Mouse (Mus musculus): ENCODE results near the gene Prpf4. TPM values are rescaled to one million over a fixed set of nuclear protein-coding genes. Genes with fewer than 3 reads are reported as not detected.

Prpf4 gene
- polyA plus RNA-seq (2015; fragmentation: Nextera tagmentation; extraction: Ambion mirVana) = 14.3 and 15.9 TPM in 2 replicates

DNA sequence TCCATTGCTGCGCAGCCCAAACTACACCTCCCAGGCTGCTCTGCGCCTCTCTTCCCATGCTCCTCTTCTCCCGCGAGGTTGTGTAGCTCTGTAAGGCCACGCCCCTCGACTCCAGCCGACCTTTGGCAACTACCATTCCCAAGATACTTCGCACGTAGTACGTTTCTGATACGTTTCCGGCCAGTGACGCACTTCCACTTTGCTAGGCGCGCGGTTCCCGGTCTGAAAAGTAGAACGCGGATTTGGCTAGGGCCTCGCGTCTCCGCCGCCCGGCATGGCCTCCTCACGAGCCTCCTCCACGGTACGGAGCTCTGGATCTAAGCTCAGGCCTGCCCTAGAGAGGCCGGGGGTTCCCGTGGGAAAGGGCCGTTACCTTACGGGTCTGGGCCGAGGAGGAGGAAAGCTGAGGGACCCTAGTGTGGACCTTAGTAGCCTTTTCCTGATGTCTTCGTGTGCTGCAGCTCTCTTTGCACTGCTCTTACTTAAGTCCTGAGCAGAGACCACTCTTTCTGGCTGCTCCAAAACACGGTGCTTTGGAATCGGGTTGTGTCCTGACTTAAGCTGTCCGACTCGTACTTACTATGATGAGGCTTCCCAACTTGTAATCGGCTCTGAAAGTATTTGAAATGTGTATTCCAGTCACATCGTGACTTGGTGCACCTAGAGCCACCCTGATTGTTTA is at the start of gene Prpf4, which contains the start of gene Cdc26:
Gene Prpf4 (plus strand): TSS at position 197 of the 682 bp plus-strand sequence.
Gene Cdc26 (minus strand): TSS at position 42 of the 682 bp plus-strand sequence.
- peak; percentile 99 for ATAC-seq
- under 1% methylated on average over 39 of the region's 39 CpGs for WGBS
- Histone ChIP-seq H3K4me1 (ENCODE audit: control insufficient read depth, insufficient read depth, low read length) (peaks cover 18% of the 10 kb centered on the region), H3K27ac (ENCODE audit: low read length) (peak within 1 kb of the TSS; percentile 88), H3K27me3 (replicated peaks; ENCODE audit: control insufficient read depth, insufficient read depth, low read length) (no peaks in the 10 kb centered on the region), H3K4me3 (ENCODE audit: low read length) (peak within 1 kb of the TSS; percentile 70), H3K4me2 (ENCODE audit: low read depth, low read length) (peak within 1 kb of the TSS; percentile 79), H3K9ac (ENCODE audit: low read depth, low read length) (peak within 1 kb of the TSS; percentile 90), H3K36me3 (ENCODE audit: control insufficient read depth, insufficient read depth, low read length) (peaks cover 8% of the 10 kb centered on the region), H3K9me3 (ENCODE audit: control insufficient read depth, low read length) (no peaks in the 10 kb centered on the region)

DNA sequence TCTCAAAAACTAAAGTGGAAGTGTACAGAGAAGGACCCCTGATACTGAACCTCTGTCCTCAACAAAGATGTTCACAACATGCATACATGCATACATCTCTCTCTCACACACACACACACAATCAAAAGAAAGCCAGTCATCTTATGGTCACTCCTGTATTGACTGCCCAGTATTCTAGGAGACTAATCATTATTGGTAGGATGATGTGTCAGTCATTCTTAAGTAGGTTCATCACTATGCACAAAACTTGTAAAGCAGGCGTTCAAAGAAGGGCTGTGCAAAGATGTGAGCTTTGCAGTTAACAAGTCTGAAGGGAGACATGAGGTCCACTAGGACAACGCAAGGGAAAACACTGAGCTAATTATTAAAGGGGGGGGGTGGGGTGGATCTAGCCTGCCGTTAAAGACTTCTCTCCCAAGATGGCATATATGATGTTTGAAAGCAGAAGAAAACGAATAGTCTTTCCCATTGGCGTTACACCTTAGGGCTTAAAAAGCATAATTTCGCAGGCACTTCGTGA is 49.3 kb upstream of the Prpf4 start:
- no peaks in the 10 kb centered on the region for H3K9me3 ChIP-seq (ENCODE audit: control insufficient read depth, low read length)
- ATAC-seq = no peak
- H3K27ac ChIP-seq (ENCODE audit: low read length) = peak overlapping the region; percentile 83; the same call in 1 of the 2 replicates
- peak overlapping the region; percentile 80 for H3K4me3 ChIP-seq (ENCODE audit: low read length)
- H3K4me1 ChIP-seq (ENCODE audit: control insufficient read depth, insufficient read depth, low read length) = peaks cover 8% of the 10 kb centered on the region
- H3K27me3 ChIP-seq (replicated peaks; ENCODE audit: control insufficient read depth, insufficient read depth, low read length) = no peaks in the 10 kb centered on the region
- no peaks in the 10 kb centered on the region for H3K36me3 ChIP-seq (ENCODE audit: control insufficient read depth, insufficient read depth, low read length)
- WGBS = 37% methylated on average over 7 of the region's 7 CpGs
- peak overlapping the region; percentile 66 for H3K4me2 ChIP-seq (ENCODE audit: low read depth, low read length)
- peak overlapping the region; percentile 81 for H3K9ac ChIP-seq (ENCODE audit: low read depth, low read length)

DNA sequence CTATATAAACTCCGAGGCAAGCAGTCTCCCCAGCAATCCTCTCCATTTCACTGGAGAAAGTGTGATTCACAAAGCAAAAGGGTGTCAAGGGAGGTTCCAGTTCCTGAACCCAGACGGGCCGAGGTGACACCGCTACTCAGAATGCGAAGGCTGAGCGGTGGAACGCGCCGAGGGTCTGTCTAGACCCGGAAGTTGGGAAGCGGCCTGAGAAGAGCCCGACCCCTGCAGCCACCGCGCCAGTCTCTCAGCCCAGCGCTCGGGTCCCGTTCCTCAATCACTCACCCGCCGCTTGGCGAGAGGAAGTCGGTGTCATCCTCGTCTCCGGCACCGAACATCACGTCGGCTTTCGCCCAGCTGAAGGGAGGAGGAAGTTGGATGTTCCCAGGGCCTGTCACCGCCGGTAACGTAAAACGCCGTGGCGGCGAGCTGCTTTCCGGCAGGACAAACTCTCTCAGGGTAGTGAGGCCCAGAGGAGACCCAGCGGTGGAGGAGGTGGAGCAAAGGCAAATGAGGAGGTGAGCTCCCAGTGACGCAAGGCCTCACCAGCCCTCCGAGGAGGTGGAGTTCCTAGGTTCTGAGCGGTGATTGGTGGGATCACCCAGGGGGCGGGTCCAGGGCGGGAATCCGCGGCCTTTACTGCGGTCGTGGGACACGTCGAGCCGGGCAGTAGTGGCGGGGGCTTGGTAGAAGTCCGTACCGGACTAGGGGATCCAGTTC is 48.4 kb upstream of the Prpf4 start, which contains the start of the genes Fkbp15 and Slc31a1:
Gene Fkbp15 (minus strand): TSS at position 461 of the 717 bp plus-strand sequence.
Gene Slc31a1 (plus strand): TSS at position 640 of the 717 bp plus-strand sequence.
- peak; percentile 100 for ATAC-seq
- peaks cover 10% of the 10 kb centered on the region for H3K4me1 ChIP-seq (ENCODE audit: control insufficient read depth, insufficient read depth, low read length)
- under 1% methylated on average over 51 of the region's 51 CpGs for WGBS
- peak within 1 kb of the TSS; percentile 81 for H3K9ac ChIP-seq (ENCODE audit: low read depth, low read length)
- H3K36me3 ChIP-seq (ENCODE audit: control insufficient read depth, insufficient read depth, low read length) = no peaks in the 10 kb centered on the region
- no peaks in the 10 kb centered on the region for H3K9me3 ChIP-seq (ENCODE audit: control insufficient read depth, low read length)
- H3K27ac ChIP-seq (ENCODE audit: low read length) = peak within 1 kb of the TSS; percentile 83
- no peaks in the 10 kb centered on the region for H3K27me3 ChIP-seq (replicated peaks; ENCODE audit: control insufficient read depth, insufficient read depth, low read length)
- H3K4me3 ChIP-seq (ENCODE audit: low read length) = peak within 1 kb of the TSS; percentile 80
- peak within 1 kb of the TSS; percentile 67 for H3K4me2 ChIP-seq (ENCODE audit: low read depth, low read length)

DNA sequence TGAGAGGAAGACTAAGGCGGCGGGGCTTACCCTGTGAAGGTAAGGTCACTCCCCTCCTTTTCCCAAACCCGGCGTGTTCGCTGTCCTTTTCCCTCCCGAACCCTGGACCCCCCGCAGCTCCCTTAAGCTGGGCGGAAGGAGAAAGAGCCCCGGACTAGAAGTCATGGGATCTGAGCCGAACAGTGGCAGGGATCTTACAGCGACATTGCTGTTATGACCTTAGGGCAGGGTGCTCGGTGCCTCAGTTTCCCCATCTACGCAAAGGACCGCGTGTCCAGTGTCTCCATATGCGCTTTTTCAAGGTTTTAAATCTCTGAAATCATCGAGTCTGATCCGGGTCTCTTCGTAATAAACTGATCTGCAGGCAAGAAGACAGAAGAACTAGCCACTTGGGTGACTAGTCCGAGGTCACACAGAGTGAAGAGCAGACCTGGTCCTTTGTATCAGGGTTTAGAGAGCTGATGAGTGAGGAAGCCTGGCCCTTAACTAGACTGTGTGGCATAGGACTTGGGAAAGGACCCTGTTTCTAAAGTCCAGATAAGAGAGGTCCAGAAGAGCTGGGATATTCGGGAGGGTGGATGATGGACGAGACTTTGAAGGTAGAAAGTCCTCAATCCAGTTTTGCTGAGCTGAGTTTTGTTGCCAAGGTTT is 47.7 kb upstream of the Prpf4 start:
- peak overlapping the region; percentile 67 for H3K4me2 ChIP-seq (ENCODE audit: low read depth, low read length)
- peaks cover 10% of the 10 kb centered on the region for H3K4me1 ChIP-seq (ENCODE audit: control insufficient read depth, insufficient read depth, low read length)
- peak overlapping the region; percentile 78 for H3K9ac ChIP-seq (ENCODE audit: low read depth, low read length)
- peak overlapping the region; percentile 74 for H3K27ac ChIP-seq (ENCODE audit: low read length)
- no peaks in the 10 kb centered on the region for H3K9me3 ChIP-seq (ENCODE audit: control insufficient read depth, low read length)
- no peaks in the 10 kb centered on the region for H3K36me3 ChIP-seq (ENCODE audit: control insufficient read depth, insufficient read depth, low read length)
- peak overlapping the region; percentile 80 for H3K4me3 ChIP-seq (ENCODE audit: low read length)
- ATAC-seq = peak; percentile 68
- no peaks in the 10 kb centered on the region for H3K27me3 ChIP-seq (replicated peaks; ENCODE audit: control insufficient read depth, insufficient read depth, low read length)
- under 1% methylated on average over 22 of the region's 22 CpGs for WGBS

DNA sequence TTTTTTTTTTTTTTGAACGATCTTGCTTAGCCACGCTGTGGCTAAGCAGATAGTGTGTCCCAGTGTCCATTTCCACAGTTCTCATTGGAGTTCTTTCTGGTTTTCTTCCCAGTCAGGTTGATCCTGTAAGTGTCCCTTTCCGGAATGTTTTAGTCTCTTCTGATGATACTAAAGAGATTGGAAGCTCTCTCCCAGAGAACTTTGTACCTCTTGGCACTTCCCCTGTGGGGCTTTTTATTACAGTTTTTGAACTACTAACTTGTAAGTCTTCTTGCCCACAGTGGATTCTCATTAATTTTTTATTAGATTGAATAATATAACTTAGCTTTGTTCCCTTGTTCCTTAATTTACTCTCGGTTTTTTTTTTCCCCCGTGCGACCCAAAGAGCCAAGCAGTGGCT is 47.0 kb upstream of the Prpf4 start:
- H3K4me1 ChIP-seq (ENCODE audit: control insufficient read depth, insufficient read depth, low read length) = peaks cover 10% of the 10 kb centered on the region
- H3K4me2 ChIP-seq (ENCODE audit: low read depth, low read length) = peak overlapping the region; percentile 67
- no peak for ATAC-seq
- peak overlapping the region; percentile 74; the same call in 1 of the 2 replicates for H3K27ac ChIP-seq (ENCODE audit: low read length)
- no peaks in the 10 kb centered on the region for H3K36me3 ChIP-seq (ENCODE audit: control insufficient read depth, insufficient read depth, low read length)
- peak overlapping the region; percentile 78 for H3K9ac ChIP-seq (ENCODE audit: low read depth, low read length)
- 33% methylated on average over 6 of the region's 6 CpGs for WGBS
- peak overlapping the region; percentile 80 for H3K4me3 ChIP-seq (ENCODE audit: low read length)
- H3K27me3 ChIP-seq (replicated peaks; ENCODE audit: control insufficient read depth, insufficient read depth, low read length) = no peaks in the 10 kb centered on the region
- no peaks in the 10 kb centered on the region for H3K9me3 ChIP-seq (ENCODE audit: control insufficient read depth, low read length)

DNA sequence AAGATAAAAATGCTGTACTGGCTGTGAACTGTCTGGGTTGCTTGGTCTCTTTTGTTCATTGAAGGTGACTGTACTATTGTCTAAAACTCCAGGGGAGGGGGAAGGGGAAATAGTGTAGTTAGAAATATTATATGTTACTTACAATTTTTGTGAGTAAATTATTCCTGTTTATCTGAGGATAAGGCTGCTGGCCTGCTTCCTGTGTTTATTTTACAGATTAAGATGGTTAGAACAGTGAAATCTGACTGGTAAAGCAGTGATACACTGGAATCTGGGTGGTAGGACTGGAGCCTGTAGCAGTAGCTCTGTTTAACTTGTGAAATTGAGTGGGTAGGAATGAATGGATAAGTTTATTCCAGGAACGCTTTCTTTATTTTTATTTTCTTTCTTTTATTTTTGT is 46.6 kb upstream of the Prpf4 start:
- 73% methylated on average over 1 of the region's 1 CpGs for WGBS
- no peaks in the 10 kb centered on the region for H3K36me3 ChIP-seq (ENCODE audit: control insufficient read depth, insufficient read depth, low read length)
- ATAC-seq = no peak
- H3K9me3 ChIP-seq (ENCODE audit: control insufficient read depth, low read length) = no peaks in the 10 kb centered on the region
- H3K4me3 ChIP-seq (ENCODE audit: low read length) = peak overlapping the region; percentile 80
- peak overlapping the region; percentile 67 for H3K4me2 ChIP-seq (ENCODE audit: low read depth, low read length)
- peak overlapping the region; percentile 78; the same call in 1 of the 2 replicates for H3K9ac ChIP-seq (ENCODE audit: low read depth, low read length)
- H3K4me1 ChIP-seq (ENCODE audit: control insufficient read depth, insufficient read depth, low read length) = peaks cover 10% of the 10 kb centered on the region
- 0 out of 2 replicates have a peak overlapping the region, but pooled peaks have one; percentile 74 for H3K27ac ChIP-seq (ENCODE audit: low read length)
- H3K27me3 ChIP-seq (replicated peaks; ENCODE audit: control insufficient read depth, insufficient read depth, low read length) = no peaks in the 10 kb centered on the region

DNA sequence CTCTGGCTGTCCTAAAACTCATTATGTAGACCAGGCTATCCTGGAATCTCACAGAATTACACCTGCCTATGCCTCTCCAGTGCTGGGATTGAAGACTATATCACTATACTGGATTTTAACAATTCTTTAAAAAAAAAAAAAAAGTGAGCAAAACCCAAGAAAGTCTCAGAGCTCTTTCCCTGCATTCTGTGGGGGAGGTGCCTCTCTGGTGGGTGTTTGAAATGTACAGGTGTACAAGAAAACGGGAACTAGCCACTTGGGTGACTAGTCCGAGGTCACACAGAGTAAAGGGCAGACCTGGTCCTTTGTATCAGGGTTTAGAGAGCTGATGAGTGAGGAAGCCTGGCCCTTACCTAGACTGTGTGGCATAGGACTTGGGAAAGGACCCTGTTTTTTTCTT is 46.2 kb upstream of the Prpf4 start:
- ATAC-seq = no peak
- Histone ChIP-seq H3K36me3 (ENCODE audit: control insufficient read depth, insufficient read depth, low read length) (no peaks in the 10 kb centered on the region), H3K27me3 (replicated peaks; ENCODE audit: control insufficient read depth, insufficient read depth, low read length) (no peaks in the 10 kb centered on the region), H3K4me3 (ENCODE audit: low read length) (no peak overlapping the region), H3K4me2 (ENCODE audit: low read depth, low read length) (no peak overlapping the region), H3K27ac (ENCODE audit: low read length) (no peak overlapping the region), H3K4me1 (ENCODE audit: control insufficient read depth, insufficient read depth, low read length) (peaks cover 12% of the 10 kb centered on the region), H3K9me3 (ENCODE audit: control insufficient read depth, low read length) (no peaks in the 10 kb centered on the region), H3K9ac (ENCODE audit: low read depth, low read length) (no peak overlapping the region)
- WGBS = 74% methylated on average over 2 of the region's 2 CpGs

DNA sequence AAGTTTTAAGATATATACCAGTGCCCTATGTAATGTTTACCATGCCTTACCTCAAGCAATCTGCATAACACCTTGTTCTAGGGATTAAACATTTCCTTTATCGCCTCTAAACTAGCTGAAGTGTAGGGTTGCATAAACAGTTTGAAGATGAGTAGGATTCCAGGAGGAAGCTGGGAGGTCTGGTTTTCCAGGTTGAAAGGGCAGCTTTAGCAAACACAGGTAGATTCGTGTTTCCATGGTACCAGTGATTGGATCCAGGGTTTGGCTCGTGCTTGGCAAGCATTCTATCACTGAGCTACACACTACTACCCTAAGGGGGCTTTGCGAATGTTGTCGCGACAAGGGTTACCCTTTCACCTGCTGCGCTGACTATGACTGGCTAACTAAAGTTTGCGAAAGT is 44.3 kb upstream of the Prpf4 start:
- ATAC-seq = no peak
- H3K27ac ChIP-seq (ENCODE audit: low read length) = 0 out of 2 replicates have a peak overlapping the region, but pooled peaks have one; percentile 2
- H3K4me1 ChIP-seq (ENCODE audit: control insufficient read depth, insufficient read depth, low read length) = peaks cover 15% of the 10 kb centered on the region
- no peak overlapping the region for H3K9ac ChIP-seq (ENCODE audit: low read depth, low read length)
- H3K4me2 ChIP-seq (ENCODE audit: low read depth, low read length) = no peak overlapping the region
- no peaks in the 10 kb centered on the region for H3K36me3 ChIP-seq (ENCODE audit: control insufficient read depth, insufficient read depth, low read length)
- H3K4me3 ChIP-seq (ENCODE audit: low read length) = no peak overlapping the region
- WGBS = 64% methylated on average over 8 of the region's 8 CpGs
- H3K27me3 ChIP-seq (replicated peaks; ENCODE audit: control insufficient read depth, insufficient read depth, low read length) = no peaks in the 10 kb centered on the region
- no peaks in the 10 kb centered on the region for H3K9me3 ChIP-seq (ENCODE audit: control insufficient read depth, low read length)

DNA sequence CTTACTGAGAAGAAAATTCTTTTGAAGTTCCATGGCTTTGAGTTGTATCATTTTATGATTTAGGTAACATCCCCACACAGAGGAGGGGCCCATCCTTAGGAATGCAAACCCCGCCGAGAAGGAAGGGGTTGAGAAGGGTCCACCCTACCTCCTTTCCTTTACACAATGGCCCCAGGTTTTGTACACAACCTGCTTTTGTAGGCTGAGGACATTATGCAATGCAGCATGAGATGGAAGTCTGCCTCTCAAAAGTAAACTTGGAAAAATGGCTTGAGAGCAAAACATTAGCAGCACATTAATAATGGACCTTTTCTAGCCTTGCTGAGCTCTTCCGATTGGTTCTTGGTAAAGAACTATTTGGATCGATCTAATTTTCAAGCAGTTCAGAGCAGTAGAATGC is 42.3 kb upstream of the Prpf4 start:
- H3K9me3 ChIP-seq (ENCODE audit: control insufficient read depth, low read length) = no peaks in the 10 kb centered on the region
- no peak overlapping the region for H3K4me3 ChIP-seq (ENCODE audit: low read length)
- H3K4me2 ChIP-seq (ENCODE audit: low read depth, low read length) = no peak overlapping the region
- H3K27me3 ChIP-seq (replicated peaks; ENCODE audit: control insufficient read depth, insufficient read depth, low read length) = no peaks in the 10 kb centered on the region
- ATAC-seq = no peak
- no peaks in the 10 kb centered on the region for H3K36me3 ChIP-seq (ENCODE audit: control insufficient read depth, insufficient read depth, low read length)
- H3K9ac ChIP-seq (ENCODE audit: low read depth, low read length) = no peak overlapping the region
- H3K27ac ChIP-seq (ENCODE audit: low read length) = no peak overlapping the region
- 77% methylated on average over 4 of the region's 4 CpGs for WGBS
- H3K4me1 ChIP-seq (ENCODE audit: control insufficient read depth, insufficient read depth, low read length) = peaks cover 12% of the 10 kb centered on the region
